Mouse (Mus musculus) midbrain, embryonic 16.5 days (tissue): ENCODE measurements around the gene Borcs7. TPM values are rescaled to one million over a fixed set of nuclear protein-coding genes. Genes with fewer than 3 reads are reported as not detected.

Experiments used
- ATAC-seq: fragments of 200-750 bp; cut with Nextera tagmentation; 2 replicates; pipeline ENCODE4 v1.8.0; 2017; ENCODE audit warnings: moderate TSS enrichment
- H3K27ac ChIP-seq: fragments of 300-500 bp; sonication (generic); 2 replicates; pipeline ENCODE4 v1.5.1; 2014; ENCODE audit warnings: mild to moderate bottlenecking, low read length, mixed read lengths
- H3K27me3 ChIP-seq: fragments of 300-500 bp; sonication (generic); 2 replicates; pipeline ENCODE4 v1.6.1; 2014; ENCODE audit warnings: low read depth, low read length, mixed read lengths; ENCODE audit not compliant: control insufficient read depth, insufficient read depth
- H3K36me3 ChIP-seq: fragments of 300-500 bp; sonication (generic); 2 replicates; pipeline ENCODE4 v1.6.1; 2014; ENCODE audit warnings: mild to moderate bottlenecking, low read length, moderate library complexity, mixed read lengths; ENCODE audit not compliant: control insufficient read depth, insufficient read depth
- H3K4me1 ChIP-seq: fragments of 300-500 bp; sonication (generic); 2 replicates; pipeline ENCODE4 v1.6.1; 2014; ENCODE audit warnings: mild to moderate bottlenecking, low read length, mixed read lengths; ENCODE audit not compliant: control insufficient read depth, insufficient read depth
- H3K4me2 ChIP-seq: fragments of 300-500 bp; sonication (generic); 2 replicates; pipeline ENCODE4 v1.6.1; 2014; ENCODE audit warnings: mild to moderate bottlenecking, low read length, mixed read lengths
- H3K4me3 ChIP-seq: fragments of 300-500 bp; sonication (generic); 2 replicates; pipeline ENCODE4 v1.5.1; 2014; ENCODE audit warnings: low read depth, mild to moderate bottlenecking, low read length, moderate library complexity, mixed read lengths
- H3K9ac ChIP-seq: fragments of 300-500 bp; sonication (generic); 2 replicates; pipeline ENCODE4 v1.6.1; 2014; ENCODE audit warnings: low read depth, low read length, mixed read lengths
- H3K9me3 ChIP-seq: fragments of 300-500 bp; sonication (generic); replicated peaks from 2 replicates; pipeline ENCODE4 v1.6.1; 2014; ENCODE audit warnings: mild to moderate bottlenecking, low read length, mixed read lengths; ENCODE audit not compliant: control insufficient read depth, poor library complexity, severe bottlenecking
- WGBS: fragments of 180-500 bp; shearing (Covaris S2); extraction: QIAGEN DNeasy Blood & Tissue Kit; methylation state at CpG from one replicate; pipeline ENCODE4 v1.1.7; 2014; 5-methylcytosine and 5-hydroxymethylcytosine counted together
- polyA plus RNA-seq: library from polyadenylated mRNA; unstranded; fragments of >200 nt; fragmentation: Nextera tagmentation; extraction: Ambion mirVana; gene quantifications from 2 replicates; pipeline ENCODE4 v1.2.1, GENCODE M21; 2015

The Borcs7 gene
- polyA plus RNA-seq, 1 experiment from 2014 or later = 27.6 TPM

GRCm38 (mm10) chr19:46647254-46647653 lies 42.5 kb upstream of the Borcs7 start:
- ATAC-seq = no peak
- H3K4me1 ChIP-seq = peaks cover 6% of the 10 kb centered on the region; the same call in 1 of the 2 replicates
- no peaks in the 10 kb centered on the region; the same call in none of the 2 replicates for H3K36me3 ChIP-seq
- H3K27me3 ChIP-seq = no peaks in the 10 kb centered on the region
- no peaks in the 10 kb centered on the region for H3K9me3 ChIP-seq
- H3K27ac ChIP-seq = no peak overlapping the region
- 77% methylated on average over 3 of the region's 3 CpGs for WGBS
- no peak overlapping the region for H3K4me3 ChIP-seq
- H3K9ac ChIP-seq = no peak overlapping the region
- H3K4me2 ChIP-seq = no peak overlapping the region

- H3K9ac ChIP-seq = no peak overlapping the region
- no peaks in the 10 kb centered on the region for H3K27me3 ChIP-seq
- peaks cover 4% of the 10 kb centered on the region; the same call in 1 of the 2 replicates for H3K4me1 ChIP-seq
- no peak overlapping the region for H3K4me2 ChIP-seq
- no peak overlapping the region for H3K27ac ChIP-seq
- no peaks in the 10 kb centered on the region; the same call in none of the 2 replicates for H3K36me3 ChIP-seq
- WGBS = 89% methylated on average over 8 of the region's 8 CpGs
- H3K4me3 ChIP-seq = no peak overlapping the region
- no peaks in the 10 kb centered on the region for H3K9me3 ChIP-seq
- no peak for ATAC-seq
These were observed 41.9 kb upstream of the Borcs7 start for GRCm38 (mm10) chr19:46647850-46648249.

GRCm38 (mm10) chr19:46648565-46648964 lies 41.1 kb upstream of the Borcs7 start:
- Histone ChIP-seq H3K27ac (no peak overlapping the region), H3K36me3 (peaks cover 3% of the 10 kb centered on the region), H3K4me1 (peaks cover 4% of the 10 kb centered on the region; the same call in 1 of the 2 replicates), H3K9ac (no peak overlapping the region), H3K4me3 (no peak overlapping the region), H3K27me3 (no peaks in the 10 kb centered on the region), H3K9me3 (no peaks in the 10 kb centered on the region), H3K4me2 (no peak overlapping the region)
- 94% methylated on average over 14 of the region's 14 CpGs for WGBS
- ATAC-seq = no peak

GRCm38 (mm10) chr19:46653188-46653587 lies 36.5 kb upstream of the Borcs7 start:
- Histone ChIP-seq H3K27me3 (no peaks in the 10 kb centered on the region), H3K4me1 (no peaks in the 10 kb centered on the region), H3K27ac (no peak overlapping the region), H3K9me3 (no peaks in the 10 kb centered on the region), H3K9ac (no peak overlapping the region), H3K4me3 (no peak overlapping the region), H3K36me3 (peaks cover 23% of the 10 kb centered on the region), H3K4me2 (no peak overlapping the region)
- no peak for ATAC-seq
- 86% methylated on average over 5 of the region's 5 CpGs for WGBS

GRCm38 (mm10) chr19:46653616-46654235 lies 36.0 kb upstream of the Borcs7 start:
- Histone ChIP-seq H3K4me2 (no peak overlapping the region), H3K9ac (no peak overlapping the region), H3K9me3 (no peaks in the 10 kb centered on the region), H3K4me1 (no peaks in the 10 kb centered on the region), H3K27ac (no peak overlapping the region), H3K4me3 (no peak overlapping the region), H3K36me3 (peaks cover 23% of the 10 kb centered on the region), H3K27me3 (no peaks in the 10 kb centered on the region)
- 93% methylated on average over 14 of the region's 14 CpGs for WGBS
- ATAC-seq = no peak

GRCm38 (mm10) chr19:46655626-46656025 lies 34.1 kb upstream of the Borcs7 start:
- H3K4me2 ChIP-seq = no peak overlapping the region
- H3K4me1 ChIP-seq = no peaks in the 10 kb centered on the region
- H3K27ac ChIP-seq = no peak overlapping the region
- WGBS = 93% methylated on average over 10 of the region's 10 CpGs
- H3K4me3 ChIP-seq = no peak overlapping the region
- no peak overlapping the region for H3K9ac ChIP-seq
- no peak for ATAC-seq
- H3K9me3 ChIP-seq = no peaks in the 10 kb centered on the region
- H3K27me3 ChIP-seq = no peaks in the 10 kb centered on the region
- H3K36me3 ChIP-seq = peaks cover 23% of the 10 kb centered on the region

- H3K4me1 ChIP-seq = no peaks in the 10 kb centered on the region
- no peak overlapping the region for H3K4me3 ChIP-seq
- H3K9me3 ChIP-seq = no peaks in the 10 kb centered on the region
- WGBS = 95% methylated on average over 21 of the region's 21 CpGs
- no peak overlapping the region for H3K9ac ChIP-seq
- no peak overlapping the region for H3K27ac ChIP-seq
- no peaks in the 10 kb centered on the region for H3K27me3 ChIP-seq
- ATAC-seq = no peak
- no peak overlapping the region for H3K4me2 ChIP-seq
- peaks cover 23% of the 10 kb centered on the region for H3K36me3 ChIP-seq
These were observed 33.4 kb upstream of the Borcs7 start for GRCm38 (mm10) chr19:46656151-46656840.

- ATAC-seq = no peak
- H3K4me3 ChIP-seq = no peak overlapping the region
- peaks cover 23% of the 10 kb centered on the region for H3K36me3 ChIP-seq
- no peak overlapping the region for H3K27ac ChIP-seq
- H3K9me3 ChIP-seq = no peaks in the 10 kb centered on the region
- 96% methylated on average over 3 of the region's 3 CpGs for WGBS
- no peaks in the 10 kb centered on the region for H3K27me3 ChIP-seq
- no peak overlapping the region for H3K4me2 ChIP-seq
- H3K9ac ChIP-seq = no peak overlapping the region
- H3K4me1 ChIP-seq = no peaks in the 10 kb centered on the region
These were observed 32.2 kb upstream of the Borcs7 start for GRCm38 (mm10) chr19:46657339-46658020.

GRCm38 (mm10) chr19:46658348-46658747 lies 31.4 kb upstream of the Borcs7 start:
- Histone ChIP-seq H3K27ac (no peak overlapping the region), H3K4me2 (no peak overlapping the region), H3K9ac (no peak overlapping the region), H3K4me1 (no peaks in the 10 kb centered on the region), H3K9me3 (no peaks in the 10 kb centered on the region), H3K4me3 (no peak overlapping the region), H3K27me3 (no peaks in the 10 kb centered on the region), H3K36me3 (peaks cover 21% of the 10 kb centered on the region)
- 96% methylated on average over 7 of the region's 7 CpGs for WGBS
- no peak for ATAC-seq
